Mouse (Mus musculus) limb, embryonic 11.5 days (tissue): ENCODE measurements at regions not wholly inside any gene's neighbourhood (a gene's known extent, or its start where the extent isn't known, plus 50 kb on each side); places are given as distances from the start of the nearest gene placed in this dataset.

Experiments
- ATAC-seq: fragments of 200-750 bp; cut with Nextera tagmentation; 2 replicates; pipeline ENCODE4 v1.8.0; 2017; ENCODE audit warnings: low read depth; ENCODE audit not compliant: insufficient number of reproducible peaks, low FRiP score, low TSS enrichment
- DNase-seq: peaks from one replicate; pipeline ENCODE4 v3.0.0-alpha.2; 2015; ENCODE audit warnings: low spot score
- H3K27ac ChIP-seq: fragments of 300-500 bp; sonication (generic); replicated peaks from 2 replicates; pipeline ENCODE4 v1.5.1; 2014; ENCODE audit warnings: low read depth, mild to moderate bottlenecking, low read length
- H3K27me3 ChIP-seq: fragments of 300-500 bp; sonication (generic); 2 replicates; pipeline ENCODE4 v1.6.1; 2014; ENCODE audit warnings: mild to moderate bottlenecking, low read length, mixed read lengths; ENCODE audit not compliant: control insufficient read depth, insufficient read depth
- H3K36me3 ChIP-seq: fragments of 300-500 bp; sonication (generic); 2 replicates; pipeline ENCODE4 v1.6.1; 2014; ENCODE audit warnings: mild to moderate bottlenecking, low read length, moderate library complexity, mixed read lengths; ENCODE audit not compliant: control insufficient read depth, insufficient read depth
- H3K4me1 ChIP-seq: fragments of 300-500 bp; sonication (generic); 2 replicates; pipeline ENCODE4 v1.6.1; 2014; ENCODE audit warnings: low read length, mixed read lengths; ENCODE audit not compliant: control insufficient read depth, insufficient read depth
- H3K4me2 ChIP-seq: fragments of 300-500 bp; sonication (generic); 2 replicates; pipeline ENCODE4 v1.6.1; 2014; ENCODE audit warnings: low read depth, mild to moderate bottlenecking, moderate library complexity; ENCODE audit not compliant: severe bottlenecking
- H3K4me3 ChIP-seq: fragments of 300-500 bp; sonication (generic); 2 replicates; pipeline ENCODE4 v1.5.1; 2014; ENCODE audit warnings: low read depth, low read length
- H3K9ac ChIP-seq: fragments of 300-500 bp; sonication (generic); 2 replicates; pipeline ENCODE4 v1.6.1; 2014; ENCODE audit warnings: mild to moderate bottlenecking, low read length
- H3K9me3 ChIP-seq: fragments of 300-500 bp; sonication (generic); 2 replicates; pipeline ENCODE4 v1.6.1; 2016; ENCODE audit warnings: low read length; ENCODE audit not compliant: control insufficient read depth
- WGBS: fragments of 180-500 bp; shearing (Covaris S2); extraction: QIAGEN DNeasy Blood & Tissue Kit; methylation state at CpG from one replicate; pipeline ENCODE4 v1.1.7; 2014; 5-methylcytosine and 5-hydroxymethylcytosine counted together

DNA sequence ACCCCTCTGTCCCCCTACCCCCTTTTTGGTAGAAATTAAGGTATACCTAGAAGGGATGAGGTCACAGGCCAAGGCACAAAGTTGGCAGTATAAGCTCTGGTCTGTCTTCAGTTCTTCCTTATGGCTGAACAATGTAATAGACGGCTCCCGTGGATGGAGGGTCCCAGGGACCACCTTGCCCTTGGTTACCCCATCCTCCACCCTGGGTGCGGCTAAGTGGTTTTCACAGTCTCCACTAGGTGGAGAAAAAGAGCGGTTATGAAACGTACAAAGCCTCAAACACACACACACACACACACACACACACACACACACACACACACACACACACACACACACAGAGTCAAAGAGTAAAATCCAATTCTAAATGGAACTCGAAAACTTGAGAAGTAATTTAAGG is 93.1 kb downstream of the Nog start:
- Histone ChIP-seq H3K4me1 (0 out of 2 replicates have a peak, but pooled peaks cover 2% of the 10 kb centered on the region), H3K4me2 (peak overlapping the region; percentile 7; the same call in 1 of the 2 replicates), H3K4me3 (no peak overlapping the region), H3K27me3 (no peaks in the 10 kb centered on the region), H3K27ac (no peak overlapping the region), H3K36me3 (no peaks in the 10 kb centered on the region), H3K9me3 (no peaks in the 10 kb centered on the region), H3K9ac (no peak overlapping the region)
- WGBS, result 29% methylated on average over 6 of the region's 6 CpGs
- ATAC-seq (no peak), DNase-seq (peak; percentile 44)

DNA sequence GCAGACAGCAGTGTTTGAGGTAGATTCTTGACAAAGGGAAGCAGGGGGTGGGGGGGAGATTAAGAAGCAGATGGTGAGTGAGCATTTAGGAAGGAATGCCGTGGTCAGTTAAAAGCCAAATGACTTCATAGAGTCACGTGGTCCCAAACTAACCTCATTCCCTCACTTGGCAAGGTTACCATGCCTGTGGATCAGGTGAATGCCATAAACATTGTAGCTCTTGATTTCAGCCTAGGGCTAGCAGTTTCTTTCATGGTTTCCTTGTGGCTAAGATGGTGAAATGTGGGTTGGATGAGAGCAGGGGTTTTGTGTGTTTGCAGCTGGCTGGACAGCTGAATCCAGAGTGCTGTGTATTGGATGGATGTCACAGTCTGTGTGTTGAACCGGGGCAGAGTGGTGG is 95.3 kb downstream of the Nog start:
- no peak overlapping the region for H3K4me2 ChIP-seq
- DNase-seq, result no peak
- 41% methylated on average over 3 of the region's 3 CpGs for WGBS
- H3K4me3 ChIP-seq, result no peak overlapping the region
- no peak for ATAC-seq
- no peak overlapping the region for H3K9ac ChIP-seq
- H3K9me3 ChIP-seq, result no peaks in the 10 kb centered on the region
- no peaks in the 10 kb centered on the region for H3K36me3 ChIP-seq
- no peaks in the 10 kb centered on the region for H3K27me3 ChIP-seq
- H3K27ac ChIP-seq, result no peak overlapping the region
- 0 out of 2 replicates have a peak, but pooled peaks cover 2% of the 10 kb centered on the region for H3K4me1 ChIP-seq

DNA sequence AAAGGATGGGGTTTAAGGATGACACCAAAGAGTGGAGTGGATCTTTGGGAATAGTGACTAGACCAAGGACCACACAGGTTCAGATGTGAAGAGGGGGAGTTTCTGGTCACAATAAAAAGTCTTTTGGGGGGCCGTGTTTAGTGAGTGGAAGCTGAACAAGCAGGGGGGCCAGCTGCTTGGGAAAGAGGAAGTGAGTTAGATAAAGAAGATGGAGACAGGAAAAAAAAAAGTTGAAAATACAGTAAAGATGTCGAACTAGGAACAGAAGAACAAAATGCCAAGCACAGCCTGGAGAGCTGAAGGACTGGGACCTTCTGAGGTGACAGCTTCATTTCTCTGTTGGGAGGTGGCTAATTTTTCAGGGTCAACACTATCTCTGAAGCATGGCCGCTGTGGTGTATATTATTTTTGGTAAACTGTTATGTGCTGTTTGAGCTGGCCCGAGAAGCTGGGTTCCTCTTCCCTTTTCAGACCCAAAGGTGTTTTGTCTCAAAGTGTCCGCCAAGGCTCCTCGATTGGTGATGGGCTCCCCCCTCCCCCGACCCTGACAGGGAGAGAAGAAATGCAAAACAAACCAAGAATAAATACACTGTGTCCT is 97.1 kb downstream of the Nog start:
- H3K36me3 ChIP-seq, result no peaks in the 10 kb centered on the region
- no peaks in the 10 kb centered on the region for H3K27me3 ChIP-seq
- H3K9ac ChIP-seq, result no peak overlapping the region
- no peak overlapping the region for H3K27ac ChIP-seq
- no peaks in the 10 kb centered on the region for H3K9me3 ChIP-seq
- H3K4me1 ChIP-seq, result 0 out of 2 replicates have a peak, but pooled peaks cover 2% of the 10 kb centered on the region
- ATAC-seq (no peak), DNase-seq (no peak)
- no peak overlapping the region for H3K4me3 ChIP-seq
- no peak overlapping the region for H3K4me2 ChIP-seq
- WGBS, result 79% methylated on average over 7 of the region's 7 CpGs

DNA sequence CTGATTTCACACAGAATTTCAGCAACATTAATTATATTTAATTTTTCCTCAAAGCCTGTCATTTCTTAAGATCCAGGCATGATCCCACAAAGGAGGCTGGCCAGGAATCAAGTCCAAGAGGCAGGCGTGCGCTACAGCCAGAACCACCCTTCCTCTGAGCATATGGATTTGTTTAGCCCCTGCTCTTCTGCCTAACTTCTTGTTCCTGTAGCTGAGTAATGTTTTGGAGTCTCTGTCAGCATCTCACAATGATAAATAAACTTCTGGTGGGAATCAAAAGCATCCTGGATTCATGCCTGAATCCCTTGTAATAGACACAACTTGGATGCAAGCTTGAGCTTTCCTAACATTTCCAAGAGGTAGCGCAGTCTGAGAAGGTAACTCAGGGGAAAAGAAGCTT is 101.7 kb downstream of the Nog start:
- 84% methylated on average over 3 of the region's 3 CpGs for WGBS
- no peak for DNase-seq
- no peaks in the 10 kb centered on the region for H3K36me3 ChIP-seq
- H3K27me3 ChIP-seq, result no peaks in the 10 kb centered on the region
- no peak overlapping the region for H3K4me3 ChIP-seq
- H3K27ac ChIP-seq, result no peak overlapping the region
- H3K9ac ChIP-seq, result no peak overlapping the region
- ATAC-seq, result no peak
- no peaks in the 10 kb centered on the region for H3K9me3 ChIP-seq
- H3K4me1 ChIP-seq, result no peaks in the 10 kb centered on the region
- H3K4me2 ChIP-seq, result no peak overlapping the region

DNA sequence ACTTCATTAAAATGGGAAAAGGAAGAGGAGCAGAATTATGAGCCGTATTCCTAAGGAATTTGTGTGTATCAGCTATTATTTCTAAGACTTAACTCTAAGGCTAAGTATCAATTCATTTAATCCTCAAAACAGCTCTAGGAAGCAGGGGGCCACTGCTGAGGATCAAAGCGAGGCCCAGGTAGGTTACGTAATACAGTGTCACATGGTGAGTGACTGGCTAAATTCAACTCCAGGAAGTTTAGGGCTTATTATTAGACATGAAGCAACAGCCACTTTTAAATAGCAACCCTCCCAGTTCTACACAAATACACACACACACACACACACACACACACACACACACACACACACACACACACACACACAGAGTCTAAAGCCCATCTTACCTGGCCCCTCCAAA is 109.3 kb downstream of the Nog start:
- DNase-seq (no peak), ATAC-seq (no peak)
- WGBS, result 80% methylated on average over 3 of the region's 3 CpGs
- Histone ChIP-seq H3K9ac (no peak overlapping the region), H3K4me2 (no peak overlapping the region), H3K36me3 (no peaks in the 10 kb centered on the region), H3K4me3 (no peak overlapping the region), H3K27ac (no peak overlapping the region), H3K27me3 (no peaks in the 10 kb centered on the region), H3K4me1 (no peaks in the 10 kb centered on the region), H3K9me3 (no peaks in the 10 kb centered on the region)

DNA sequence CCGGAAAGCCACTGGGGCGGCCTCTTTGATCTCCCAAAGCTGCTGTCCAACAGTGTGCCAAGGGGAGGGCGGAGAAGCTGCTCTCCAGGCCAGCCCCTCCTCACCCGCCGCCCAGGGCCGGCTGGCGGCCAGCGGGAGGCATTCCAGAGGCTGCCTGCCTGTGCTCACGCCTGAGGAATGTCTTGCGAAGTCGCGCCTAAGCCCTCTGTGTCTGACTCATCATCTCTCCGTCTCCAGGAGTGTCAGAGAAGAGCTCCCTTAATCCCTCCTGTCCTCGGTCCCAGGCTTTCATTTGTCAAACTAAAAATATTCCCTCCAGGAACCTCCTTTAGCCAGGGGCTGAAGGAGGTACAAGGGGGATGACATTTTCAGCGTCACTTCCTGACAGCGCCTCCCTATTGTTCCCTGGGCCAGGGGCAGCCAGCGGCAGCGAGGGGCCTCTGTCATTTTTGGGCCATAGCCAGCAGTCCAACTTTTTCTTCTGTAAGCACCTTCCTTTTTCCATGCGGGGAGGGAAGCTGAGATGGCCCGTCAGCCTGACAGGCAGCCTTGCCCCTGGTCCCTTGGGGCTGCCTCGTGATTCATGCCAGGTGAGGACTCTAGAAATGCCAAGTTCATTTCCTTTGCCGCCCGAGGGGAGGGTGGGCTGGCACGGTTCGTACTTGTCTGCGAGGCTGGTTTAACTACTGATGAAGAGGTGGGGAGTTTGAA is 113.4 kb downstream of the Gm525 start:
- H3K4me1 ChIP-seq, result peaks cover 3% of the 10 kb centered on the region; the same call in 1 of the 2 replicates
- ATAC-seq (peak; percentile 72), DNase-seq (peak; percentile 67)
- no peaks in the 10 kb centered on the region for H3K36me3 ChIP-seq
- no peak overlapping the region for H3K27ac ChIP-seq
- WGBS, result 8% methylated on average over 26 of the region's 26 CpGs
- H3K4me3 ChIP-seq, result 0 out of 2 replicates have a peak overlapping the region, but pooled peaks have one; percentile 14
- H3K9ac ChIP-seq, result peak overlapping the region; percentile 27; the same call in 1 of the 2 replicates
- H3K9me3 ChIP-seq, result no peaks in the 10 kb centered on the region
- H3K4me2 ChIP-seq, result peak overlapping the region; percentile 34
- H3K27me3 ChIP-seq, result 0 out of 2 replicates have a peak, but pooled peaks cover 2% of the 10 kb centered on the region

DNA sequence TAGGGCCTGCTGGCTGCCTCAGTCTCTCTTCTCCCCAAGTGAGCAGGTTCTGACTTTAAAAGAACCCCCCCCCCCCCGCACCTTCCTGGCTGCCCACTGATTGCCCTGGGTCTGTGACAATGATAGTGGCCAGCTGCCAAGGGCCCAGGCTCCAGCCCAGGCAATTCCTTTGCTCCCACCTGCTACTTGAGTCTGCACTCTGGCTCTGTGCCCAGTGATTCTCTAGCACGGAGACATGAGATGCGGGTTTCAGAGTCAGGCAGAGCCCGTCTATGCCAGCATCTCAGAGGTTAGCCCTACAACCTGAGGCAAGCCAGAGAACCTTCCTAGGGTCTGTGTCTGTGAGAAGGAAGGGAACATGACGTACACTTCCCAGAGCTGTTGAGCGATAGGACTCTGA is 112.2 kb downstream of the Gm525 start:
- no peak overlapping the region for H3K27ac ChIP-seq
- no peaks in the 10 kb centered on the region for H3K9me3 ChIP-seq
- H3K36me3 ChIP-seq, result no peaks in the 10 kb centered on the region
- H3K4me1 ChIP-seq, result peaks cover 3% of the 10 kb centered on the region; the same call in 1 of the 2 replicates
- WGBS, result 94% methylated on average over 6 of the region's 6 CpGs
- H3K4me3 ChIP-seq, result no peak overlapping the region
- H3K27me3 ChIP-seq, result 0 out of 2 replicates have a peak, but pooled peaks cover 2% of the 10 kb centered on the region
- no peak overlapping the region for H3K4me2 ChIP-seq
- no peak for ATAC-seq
- no peak for DNase-seq
- H3K9ac ChIP-seq, result no peak overlapping the region

DNA sequence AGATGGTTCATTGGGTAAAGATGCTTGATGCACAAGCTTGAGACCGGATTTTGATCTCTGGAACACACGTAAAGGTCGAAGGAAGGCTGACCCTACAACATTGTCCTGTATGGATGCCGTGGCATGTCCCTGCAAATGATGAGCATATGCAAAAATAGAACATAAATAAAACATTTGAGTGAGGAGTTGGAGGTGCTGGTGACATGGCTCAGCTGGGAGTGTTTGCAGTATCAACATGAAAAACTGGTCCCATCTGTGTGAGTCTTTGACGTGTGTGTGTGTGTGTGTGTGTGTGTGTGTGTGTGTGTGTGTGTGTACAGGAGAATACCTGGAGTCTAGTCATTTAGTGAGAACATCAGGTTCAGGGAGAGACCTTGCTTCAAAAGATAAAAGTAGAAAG is 107.8 kb downstream of the Gm525 start:
- 90% methylated on average over 5 of the region's 5 CpGs for WGBS
- H3K4me2 ChIP-seq, result no peak overlapping the region
- ATAC-seq, result no peak

More for the DNA sequence above, 107.8 kb downstream of the Gm525 start:
- DNase-seq, result no peak
- no peak overlapping the region for H3K4me3 ChIP-seq
- no peak overlapping the region for H3K9ac ChIP-seq
- no peak overlapping the region for H3K27ac ChIP-seq
- H3K36me3 ChIP-seq, result no peaks in the 10 kb centered on the region
- H3K27me3 ChIP-seq, result no peaks in the 10 kb centered on the region
- H3K9me3 ChIP-seq, result no peaks in the 10 kb centered on the region
- H3K4me1 ChIP-seq, result no peaks in the 10 kb centered on the region; the same call in 1 of the 2 replicates
